Mouse (Mus musculus) stomach, postnatal 0 days (tissue): Measurements from ENCODE around the gene Traf3ip3. TPM values are rescaled to one million over a fixed set of nuclear protein-coding genes. Genes with fewer than 3 reads are reported as not detected.

Source experiments
- ATAC-seq: fragments of 200-750 bp; cut with Nextera tagmentation; 2 replicates; pipeline ENCODE4 v1.8.0; 2017; ENCODE audit not compliant: low FRiP score, low TSS enrichment
- DNase-seq: peaks from one replicate; pipeline ENCODE4 v3.0.0-alpha.2; 2016; ENCODE audit warnings: low spot score
- H3K27ac ChIP-seq: fragments of 300-500 bp; sonication (generic); replicated peaks from 2 replicates; pipeline ENCODE4 v1.5.1; 2014; ENCODE audit warnings: mild to moderate bottlenecking, control low read depth
- H3K27me3 ChIP-seq: fragments of 300-500 bp; sonication (generic); 2 replicates; pipeline ENCODE4 v1.6.1; 2014; ENCODE audit warnings: low read length; ENCODE audit not compliant: control insufficient read depth, insufficient read depth
- H3K36me3 ChIP-seq: fragments of 300-500 bp; sonication (generic); 2 replicates; pipeline ENCODE4 v1.6.1; 2014; ENCODE audit warnings: low read length, mixed read lengths; ENCODE audit not compliant: control insufficient read depth, insufficient read depth
- H3K4me1 ChIP-seq: fragments of 300-500 bp; sonication (generic); replicated peaks from 2 replicates; pipeline ENCODE4 v1.6.1; 2014; ENCODE audit warnings: antibody characterized with exemption; ENCODE audit not compliant: control insufficient read depth, insufficient read depth
- H3K4me2 ChIP-seq: fragments of 300-500 bp; sonication (generic); replicated peaks from 2 replicates; pipeline ENCODE4 v1.6.1; 2014; ENCODE audit warnings: low read depth, mild to moderate bottlenecking, control low read depth, moderate library complexity
- H3K4me3 ChIP-seq: fragments of 300-500 bp; sonication (generic); 2 replicates; pipeline ENCODE4 v1.5.1; 2014; ENCODE audit warnings: low read depth, low read length, control low read depth
- H3K9ac ChIP-seq: fragments of 300-500 bp; sonication (generic); 2 replicates; pipeline ENCODE4 v1.6.1; 2014; ENCODE audit warnings: mild to moderate bottlenecking, low read length, control low read depth, mixed read lengths
- H3K9me3 ChIP-seq: fragments of 300-500 bp; sonication (generic); 2 replicates; pipeline ENCODE4 v1.6.1; 2016; ENCODE audit warnings: low read length; ENCODE audit not compliant: control insufficient read depth
- CTCF ChIP-seq: IDR thresholded peaks from 2 replicates; pipeline ENCODE4 v1.5.1; 2016; ENCODE audit warnings: antibody characterized with exemption, low read depth, mild to moderate bottlenecking, moderate library complexity
- EP300 ChIP-seq: optimal IDR thresholded peaks from 2 replicates; pipeline ENCODE3; 2016; ENCODE audit warnings: antibody characterized with exemption
- WGBS: fragments of 180-500 bp; shearing (Covaris S2); extraction: QIAGEN DNeasy Blood & Tissue Kit; methylation state at CpG from one replicate; pipeline ENCODE4 v1.1.7; 2014; 5-methylcytosine and 5-hydroxymethylcytosine counted together
- polyA plus RNA-seq: library from polyadenylated mRNA; unstranded; fragments of >200 nt; fragmentation: Nextera tagmentation; extraction: Ambion mirVana; gene quantifications from 2 replicates; pipeline ENCODE4 v1.2.1, GENCODE M21; 2015

The Traf3ip3 gene
- polyA plus RNA-seq, 1 experiment from 2014 or later = 1.8 TPM

- Histone ChIP-seq H3K27ac (0 out of 2 replicates have a peak within 1 kb of the TSS, but pooled peaks have one; percentile 8), H3K4me2 (no peak within 1 kb of the TSS), H3K9me3 (no peaks in the 10 kb centered on the region), H3K27me3 (no peaks in the 10 kb centered on the region), H3K9ac (no peak within 1 kb of the TSS), H3K4me1 (no peaks in the 10 kb centered on the region), H3K4me3 (no peak within 1 kb of the TSS), H3K36me3 (no peaks in the 10 kb centered on the region)
- TF ChIP-seq CTCF (no peak), EP300 (no peak)
- DNase-seq (no peak), ATAC-seq (no peak)
- 91% methylated on average over 3 of the region's 3 CpGs for WGBS
These were observed 33.8 kb downstream of the Traf3ip3 start, which contains the start of gene A130010J15Rik for GRCm38 (mm10) chr1:193167746-193168145. Gene A130010J15Rik (plus strand): TSS chr1:193168046.

DNA sequence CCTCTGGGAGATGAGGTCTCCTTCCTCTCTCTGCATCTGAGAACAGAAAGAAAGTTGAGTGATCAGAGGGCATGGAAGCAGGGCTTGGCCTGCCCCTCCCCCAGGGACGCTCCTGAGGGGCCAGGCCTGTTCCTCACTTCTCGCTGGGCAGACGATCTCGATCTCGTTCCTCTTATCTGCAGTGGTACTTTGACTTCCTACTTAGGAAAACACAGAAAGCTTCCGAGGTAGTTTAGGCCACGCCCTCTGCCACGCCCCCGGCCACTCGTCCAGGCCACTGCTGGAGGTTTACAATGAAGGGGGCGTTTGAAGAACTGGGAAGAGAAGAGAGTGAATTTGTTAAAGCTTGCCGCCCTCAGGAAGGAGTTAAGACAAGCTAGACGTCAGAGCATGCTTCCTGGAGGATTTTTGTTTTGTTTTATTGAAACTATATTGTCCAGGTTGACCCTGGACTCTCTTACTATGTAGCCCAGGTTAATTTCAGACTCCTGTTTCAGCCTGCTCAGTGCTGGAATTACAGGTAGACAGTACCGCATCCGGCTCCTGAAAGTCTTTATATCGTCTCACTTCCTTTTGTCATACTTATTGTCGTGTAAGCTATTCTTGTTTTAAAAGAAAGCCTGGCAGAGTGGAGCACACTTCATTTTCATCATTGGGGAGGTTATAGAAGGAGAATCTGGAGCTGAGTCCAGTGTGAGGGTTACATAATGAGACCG lies 41.0 kb downstream of the Traf3ip3 start:
- DNase-seq = peak; percentile 82
- Histone ChIP-seq H3K36me3 (no peaks in the 10 kb centered on the region), H3K9ac (no peak overlapping the region), H3K4me1 (no peaks in the 10 kb centered on the region; the same call in 1 of the 2 replicates), H3K4me3 (no peak overlapping the region), H3K27ac (no peak overlapping the region), H3K9me3 (no peaks in the 10 kb centered on the region), H3K4me2 (peak overlapping the region; percentile 21), H3K27me3 (no peaks in the 10 kb centered on the region)
- 13% methylated on average over 18 of the region's 18 CpGs for WGBS
- peak; percentile 33 for ATAC-seq
- no peak for TF ChIP-seq CTCF
- TF ChIP-seq EP300 = no peak

GRCm38 (mm10) chr1:193159613-193160012 lies 41.9 kb downstream of the Traf3ip3 start:
- no peak for ATAC-seq
- H3K4me3 ChIP-seq = no peak overlapping the region
- no peak overlapping the region for H3K4me2 ChIP-seq
- H3K9me3 ChIP-seq = no peaks in the 10 kb centered on the region
- no peak overlapping the region for H3K9ac ChIP-seq
- TF ChIP-seq CTCF (no peak), EP300 (no peak)
- 38% methylated on average over 1 of the region's 1 CpGs for WGBS
- H3K27ac ChIP-seq = no peak overlapping the region
- H3K4me1 ChIP-seq = no peaks in the 10 kb centered on the region; the same call in 1 of the 2 replicates
- H3K36me3 ChIP-seq = no peaks in the 10 kb centered on the region
- H3K27me3 ChIP-seq = no peaks in the 10 kb centered on the region
- DNase-seq = no peak

GRCm38 (mm10) chr1:193159163-193159562 lies 42.3 kb downstream of the Traf3ip3 start:
- Histone ChIP-seq H3K27ac (no peak overlapping the region), H3K36me3 (no peaks in the 10 kb centered on the region), H3K4me1 (no peaks in the 10 kb centered on the region; the same call in 1 of the 2 replicates), H3K9me3 (no peaks in the 10 kb centered on the region), H3K4me3 (no peak overlapping the region), H3K27me3 (no peaks in the 10 kb centered on the region), H3K4me2 (no peak overlapping the region), H3K9ac (0 out of 2 replicates have a peak overlapping the region, but pooled peaks have one; percentile 13)
- no peak for TF ChIP-seq EP300
- no peak for TF ChIP-seq CTCF
- 11% methylated on average over 3 of the region's 3 CpGs for WGBS
- ATAC-seq (0 out of 2 replicates have a peak, but pooled peaks have one; percentile 19), DNase-seq (no peak)

- 67% methylated on average over 8 of the region's 8 CpGs for WGBS
- no peaks in the 10 kb centered on the region; the same call in 1 of the 2 replicates for H3K4me1 ChIP-seq
- H3K27ac ChIP-seq = peak overlapping the region; percentile 86
- ATAC-seq (no peak), DNase-seq (no peak)
- no peaks in the 10 kb centered on the region for H3K27me3 ChIP-seq
- no peak overlapping the region for H3K4me3 ChIP-seq
- H3K9ac ChIP-seq = peak overlapping the region; percentile 1; the same call in 1 of the 2 replicates
- no peaks in the 10 kb centered on the region for H3K36me3 ChIP-seq
- peak overlapping the region; percentile 36 for H3K4me2 ChIP-seq
- no peaks in the 10 kb centered on the region for H3K9me3 ChIP-seq
- TF ChIP-seq CTCF (no peak), EP300 (no peak)
These were observed 44.4 kb downstream of the Traf3ip3 start for GRCm38 (mm10) chr1:193157111-193157492.
